Mouse (Mus musculus): ENCODE data around the gene Olfr26. TPM values are rescaled to one million over a fixed set of nuclear protein-coding genes. Genes with fewer than 3 reads are reported as not detected.

The Olfr26 gene
- polyA plus RNA-seq (2017; shearing (Covaris generic)) = not detected

GRCm38 (mm10) chr9:38854760-38855159 is at the start of gene Olfr26:
TSS of gene Olfr26 (plus strand) at chr9:38855060.

GRCm38 (mm10) chr9:38814314-38814713 is 40.5 kb upstream of the Olfr26 start, which contains the start of gene Olfr922:
TSS of gene Olfr922 (plus strand) at chr9:38814614.

DNA sequence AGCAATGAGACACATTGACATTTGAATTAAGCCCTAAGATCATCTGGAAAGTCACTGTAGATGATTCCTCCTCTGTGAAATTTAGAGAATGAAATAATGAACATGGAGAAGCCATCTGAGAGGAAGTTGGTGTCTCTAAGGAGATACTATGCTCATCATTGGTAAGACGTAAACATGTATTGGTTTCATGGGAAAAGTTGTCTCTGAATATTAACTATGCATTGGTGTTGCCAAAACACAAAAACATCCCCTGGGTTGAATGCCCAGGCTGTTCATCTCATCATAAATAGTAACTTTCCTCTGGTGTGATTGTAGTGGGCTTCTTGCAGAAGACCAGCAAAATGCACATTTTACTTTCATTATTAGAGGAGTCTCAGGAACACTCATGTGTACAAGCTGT is 28.6 kb upstream of the Olfr26 start, which contains the start of gene Olfr923:
Gene Olfr923 (plus strand): TSS at position 301 of the 400 bp plus-strand sequence.

GRCm38 (mm10) chr9:38844149-38844548 is 10.7 kb upstream of the Olfr26 start, which contains the start of gene Olfr924:
TSS of gene Olfr924 (plus strand) at chr9:38844449.

DNA sequence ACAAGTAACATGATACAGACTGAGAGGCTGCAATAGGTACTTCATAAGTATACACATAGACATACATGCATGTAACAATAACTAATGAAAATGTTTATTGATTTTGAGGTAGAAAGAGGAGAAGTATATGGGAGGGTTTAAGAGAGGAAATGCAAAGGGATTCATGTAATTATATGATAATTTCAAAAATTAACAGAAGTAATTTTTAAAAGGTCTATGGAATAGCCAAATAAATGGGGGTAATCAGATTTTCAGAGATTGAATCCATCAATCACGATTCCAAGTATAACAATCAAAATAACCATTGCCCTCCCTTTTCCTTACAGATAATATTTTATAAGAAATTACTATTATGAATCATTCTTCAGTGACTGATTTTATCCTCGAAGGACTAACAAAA is 22.0 kb downstream of the Olfr26 start, which contains the start of gene Olfr926:
Gene Olfr926 (plus strand): TSS at position 301 of the 400 bp plus-strand sequence.

Other genes starting within 250 kb of the Olfr26 start
- not detected for gene Olfr914, start 250.0 kb upstream of the Olfr26 start, polyA plus RNA-seq (2017; shearing (Covaris generic))
- gene Olfr916, start 195.2 kb upstream of the Olfr26 start, polyA plus RNA-seq (2017; shearing (Covaris generic)) = 0.22 TPM
- not detected for gene Olfr917, start 189.2 kb upstream of the Olfr26 start, polyA plus RNA-seq (2017; shearing (Covaris generic))
- not detected for gene Olfr918, start 180.5 kb upstream of the Olfr26 start, polyA plus RNA-seq (2017; shearing (Covaris generic))
- gene Olfr919, start 151.4 kb upstream of the Olfr26 start, polyA plus RNA-seq (2017; shearing (Covaris generic)) = not detected
- 28.5 TPM for gene Vwa5a, start 136.8 kb upstream of the Olfr26 start, polyA plus RNA-seq (2017; shearing (Covaris generic))
- not detected for gene Olfr920, start 102.8 kb upstream of the Olfr26 start, polyA plus RNA-seq (2017; shearing (Covaris generic))
- gene Olfr921, start 82.0 kb upstream of the Olfr26 start, polyA plus RNA-seq (2017; shearing (Covaris generic)) = not detected
- gene Olfr922, start 40.4 kb upstream of the Olfr26 start, polyA plus RNA-seq (2017; shearing (Covaris generic)) = not detected
- not detected for gene Olfr923, start 28.5 kb upstream of the Olfr26 start, polyA plus RNA-seq (2017; shearing (Covaris generic))
- gene Olfr924, start 10.6 kb upstream of the Olfr26 start, polyA plus RNA-seq (2017; shearing (Covaris generic)) = not detected
- gene Olfr926, start 22.1 kb downstream of the Olfr26 start, polyA plus RNA-seq (2017; shearing (Covaris generic)) = not detected
- not detected for gene Olfr930, start 74.7 kb downstream of the Olfr26 start, polyA plus RNA-seq (2017; shearing (Covaris generic))
- gene Olfr933, start 117.3 kb downstream of the Olfr26 start, polyA plus RNA-seq (2017; shearing (Covaris generic)) = 0.11 TPM
- 0.21 TPM for gene Olfr934, start 133.3 kb downstream of the Olfr26 start, polyA plus RNA-seq (2017; shearing (Covaris generic))
- gene Olfr935, start 144.6 kb downstream of the Olfr26 start, polyA plus RNA-seq (2017; shearing (Covaris generic)) = not detected
- gene Olfr146, start 168.3 kb downstream of the Olfr26 start, polyA plus RNA-seq (2017; shearing (Covaris generic)) = not detected
- gene Olfr937, start 209.9 kb downstream of the Olfr26 start, polyA plus RNA-seq (2017; shearing (Covaris generic)) = 0.55 TPM
- gene Olfr938, start 223.8 kb downstream of the Olfr26 start, polyA plus RNA-seq (2017; shearing (Covaris generic)) = not detected